Mouse (Mus musculus) C2C12 (cell line): ENCODE measurements at regions not wholly inside any gene's neighbourhood (a gene's known extent, or its start where the extent isn't known, plus 50 kb on each side); places are given as distances from the start of the nearest gene placed in this dataset.

Experiments used
- H3K27me3 ChIP-seq: one replicate; pipeline ENCODE4 v1.6.1; 2011; ENCODE audit not compliant: control insufficient read depth, insufficient read depth, insufficient read length
- H3K36me3 ChIP-seq: one replicate; pipeline ENCODE4 v1.6.1; 2011; ENCODE audit not compliant: control insufficient read depth, insufficient read depth
- H3K4me3 ChIP-seq: one replicate; pipeline ENCODE4 v1.5.1; 2011; ENCODE audit warnings: mild to moderate bottlenecking, control low read depth; ENCODE audit not compliant: poor library complexity, insufficient read depth, severe bottlenecking
- H3K79me2 ChIP-seq: one replicate; pipeline ENCODE4 v1.6.1; 2011; ENCODE audit not compliant: control insufficient read depth, insufficient read depth
- H3K79me3 ChIP-seq: one replicate; pipeline ENCODE4 v1.6.1; 2011; ENCODE audit warnings: low read depth, control low read depth
- H3ac ChIP-seq: one replicate; pipeline ENCODE3; 2011; ENCODE audit warnings: low read depth; ENCODE audit not compliant: control insufficient read depth, insufficient read length
- CEBPB ChIP-seq: IDR thresholded peaks from one replicate; pipeline ENCODE4 v1.6.1; 2011; ENCODE audit warnings: low read depth, mild to moderate bottlenecking, control low read depth, moderate library complexity
- CTCF ChIP-seq: IDR thresholded peaks from one replicate; pipeline ENCODE4 v1.5.1; 2011; ENCODE audit not compliant: control insufficient read depth, insufficient read depth, insufficient read length
- FOSL1 ChIP-seq: IDR thresholded peaks from one replicate; pipeline ENCODE4 v1.8.0; 2011; ENCODE audit warnings: mild to moderate bottlenecking, low read length; ENCODE audit not compliant: poor library complexity, insufficient read depth, severe bottlenecking
- MAX ChIP-seq: IDR thresholded peaks from one replicate; pipeline ENCODE4 v1.6.1; 2011; ENCODE audit warnings: mild to moderate bottlenecking, control low read depth
- MYOD1 ChIP-seq: IDR thresholded peaks from one replicate; pipeline ENCODE4 v1.6.1; 2011; ENCODE audit warnings: low read depth; ENCODE audit not compliant: control insufficient read depth, insufficient read length
- MYOG ChIP-seq: IDR thresholded peaks from one replicate; pipeline ENCODE4 v1.6.1; 2011; ENCODE audit not compliant: control insufficient read depth, insufficient read length; ENCODE audit errors: extremely low read depth
- USF1 ChIP-seq: IDR thresholded peaks from one replicate; pipeline ENCODE4 v1.6.1; 2011; ENCODE audit warnings: low read depth, mild to moderate bottlenecking, control low read depth, moderate library complexity

DNA sequence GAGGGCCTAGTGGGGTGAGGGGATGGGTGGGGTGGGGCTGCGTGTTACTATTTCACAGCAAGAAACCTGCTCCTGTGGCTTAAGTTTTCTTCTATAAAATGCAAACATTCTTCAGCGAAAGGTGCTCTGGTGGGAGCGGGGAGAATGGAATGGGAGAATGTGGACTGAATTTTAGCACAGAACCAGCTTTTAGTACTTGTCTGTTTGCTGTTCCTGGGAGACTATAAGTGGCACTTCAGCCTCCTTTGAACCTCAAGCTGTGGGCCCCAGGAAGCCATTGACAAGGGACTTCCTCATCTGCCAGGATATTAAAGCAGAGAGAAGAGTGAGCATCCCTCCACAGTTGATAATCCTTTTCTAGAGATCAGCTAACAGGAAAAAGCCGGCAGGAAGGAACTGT lies 580.2 kb downstream of the Zfp706 start:
- Histone ChIP-seq H3K79me2 (no peaks in the 10 kb centered on the region), H3K4me3 (no peak overlapping the region), H3K27me3 (peaks cover 50% of the 10 kb centered on the region), H3K36me3 (no peaks in the 10 kb centered on the region), H3ac (no peak overlapping the region), H3K79me3 (no peaks in the 10 kb centered on the region)
- no peak for TF ChIP-seq MYOD1
- no peak for TF ChIP-seq USF1
- TF ChIP-seq MYOG: no peak
- TF ChIP-seq MAX: no peak

GRCm38 (mm10) chr15:36425902-36426301 lies 581.7 kb downstream of the Zfp706 start:
- H3ac ChIP-seq: no peak overlapping the region
- H3K27me3 ChIP-seq: peaks cover 61% of the 10 kb centered on the region
- no peaks in the 10 kb centered on the region for H3K79me2 ChIP-seq
- no peak for TF ChIP-seq MYOG
- TF ChIP-seq FOSL1: no peak
- no peak for TF ChIP-seq MYOD1
- no peak for TF ChIP-seq CTCF
- no peak for TF ChIP-seq CEBPB
- no peak for TF ChIP-seq USF1
- TF ChIP-seq MAX: no peak
- no peaks in the 10 kb centered on the region for H3K79me3 ChIP-seq
- H3K4me3 ChIP-seq: no peak overlapping the region
- no peaks in the 10 kb centered on the region for H3K36me3 ChIP-seq

DNA sequence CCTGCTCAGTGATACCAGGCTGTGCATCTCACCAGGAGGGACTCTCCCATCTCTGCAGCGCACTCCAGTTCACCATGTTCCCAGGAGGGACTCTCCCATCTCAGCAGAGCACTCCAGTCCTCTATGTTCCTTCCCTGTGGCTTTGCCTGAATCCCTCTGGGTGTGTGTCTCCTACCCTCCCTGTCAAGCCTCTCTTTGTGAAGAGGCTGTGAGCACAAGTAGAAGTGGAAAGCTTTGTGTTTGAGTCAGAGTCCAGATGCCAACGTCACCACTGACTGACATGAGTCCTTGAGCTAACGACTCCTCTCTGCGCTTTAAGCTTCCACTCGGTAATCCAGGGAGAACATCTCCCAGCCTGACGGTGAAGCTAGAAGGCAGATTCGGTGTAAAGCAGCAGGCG lies 583.5 kb downstream of the Zfp706 start:
- TF ChIP-seq CEBPB (no peak), FOSL1 (no peak), USF1 (no peak), MAX (no peak), CTCF (no peak), MYOD1 (no peak), MYOG (no peak)
- H3ac ChIP-seq: no peak overlapping the region
- no peaks in the 10 kb centered on the region for H3K79me2 ChIP-seq

DNA sequence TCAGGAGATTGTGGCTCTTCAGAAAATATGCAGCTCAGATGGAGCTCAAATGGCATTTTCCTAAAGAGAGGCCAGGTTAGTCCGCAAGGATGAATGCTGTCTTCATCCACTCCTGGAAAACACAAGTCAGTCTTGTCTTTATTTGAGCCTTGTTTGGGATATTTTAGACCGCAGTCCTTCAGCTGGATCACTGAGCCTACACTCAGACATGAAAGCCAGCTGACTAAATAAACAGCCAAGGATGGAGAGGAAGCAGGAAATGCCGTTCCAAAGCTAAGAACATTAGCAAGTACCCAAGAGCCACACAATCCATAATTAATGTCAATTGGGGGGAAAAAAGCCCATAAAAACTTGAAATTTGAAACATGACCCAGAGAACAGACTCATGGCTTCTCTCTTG lies 584.8 kb downstream of the Zfp706 start:
- H3K79me3 ChIP-seq: no peaks in the 10 kb centered on the region
- H3K27me3 ChIP-seq: peaks cover 73% of the 10 kb centered on the region
- no peak for TF ChIP-seq CEBPB
- no peak for TF ChIP-seq MYOD1
- TF ChIP-seq MYOG: no peak
- TF ChIP-seq USF1: no peak
- no peak for TF ChIP-seq FOSL1
- no peak for TF ChIP-seq MAX
- no peak for TF ChIP-seq CTCF
- H3K36me3 ChIP-seq: no peaks in the 10 kb centered on the region
- no peaks in the 10 kb centered on the region for H3K79me2 ChIP-seq
- no peak overlapping the region for H3ac ChIP-seq
- H3K4me3 ChIP-seq: no peak overlapping the region

More for the DNA sequence above, 583.5 kb downstream of the Zfp706 start:
- Histone ChIP-seq H3K79me3 (no peaks in the 10 kb centered on the region), H3K36me3 (no peaks in the 10 kb centered on the region), H3K4me3 (no peak overlapping the region), H3K27me3 (peaks cover 70% of the 10 kb centered on the region)

- Histone ChIP-seq H3ac (no peak overlapping the region), H3K4me3 (no peak overlapping the region), H3K36me3 (no peaks in the 10 kb centered on the region), H3K79me2 (no peaks in the 10 kb centered on the region), H3K79me3 (no peaks in the 10 kb centered on the region), H3K27me3 (peaks cover 61% of the 10 kb centered on the region)
- TF ChIP-seq CEBPB: no peak
- no peak for TF ChIP-seq USF1
- no peak for TF ChIP-seq MYOG
- no peak for TF ChIP-seq MYOD1
- TF ChIP-seq CTCF: no peak
- no peak for TF ChIP-seq FOSL1
- TF ChIP-seq MAX: no peak
Measured at GRCm38 (mm10) chr15:36419943-36420480, 587.6 kb downstream of the Zfp706 start.

DNA sequence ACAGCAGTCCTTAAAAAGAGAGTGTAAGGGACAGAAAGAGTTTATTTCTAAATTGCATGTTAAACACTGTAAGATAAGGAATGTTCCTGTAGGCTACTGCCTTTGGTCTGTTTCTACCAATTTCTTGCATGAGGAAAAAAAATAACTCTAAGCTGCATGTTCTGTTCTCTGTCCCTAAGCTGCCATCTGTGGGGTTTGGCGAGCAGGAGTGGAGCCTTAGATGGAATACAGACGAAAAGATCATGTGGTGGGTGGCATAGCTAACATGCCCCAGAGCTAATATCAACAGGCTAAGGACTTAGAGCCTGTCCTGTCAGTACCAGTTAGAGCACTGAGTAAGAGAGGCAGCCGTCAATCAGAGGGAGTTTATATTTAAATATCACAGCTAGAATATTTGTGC lies 590.1 kb downstream of the Zfp706 start:
- H3ac ChIP-seq: no peak overlapping the region
- H3K4me3 ChIP-seq: no peak overlapping the region
- no peaks in the 10 kb centered on the region for H3K36me3 ChIP-seq
- no peak for TF ChIP-seq CTCF
- TF ChIP-seq USF1: no peak
- TF ChIP-seq FOSL1: no peak
- TF ChIP-seq MYOD1: no peak
- TF ChIP-seq MYOG: no peak
- TF ChIP-seq MAX: no peak
- no peak for TF ChIP-seq CEBPB
- peaks cover 66% of the 10 kb centered on the region for H3K27me3 ChIP-seq
- H3K79me3 ChIP-seq: no peaks in the 10 kb centered on the region
- no peaks in the 10 kb centered on the region for H3K79me2 ChIP-seq
